Comparison of ENCODE assay signal across 9 mouse cellular contexts in genomic region chr5:28520800-28521707, GRCm38 (mm10). TPM values are rescaled to one million over a fixed set of nuclear protein-coding genes. Genes with fewer than 3 reads are reported as not detected.
DNase-seq lines count a peak whose midpoint lies in the region; ATAC-seq and TF ChIP-seq lines count a peak whose summit lies in the region.
"Had no signal": no experiment of that assay in that cellular context is flagged by ENCODE, and none has a peak within 500 bp of the region (broad histone marks: within the 10 kb centered on the region; RNA-seq: fewer than 3 reads in every experiment).

No protein-coding gene starts in this region.

- H3K27me3 ChIP-seq in lung, embryonic 15.5 days = no peaks in the 10 kb centered on the region
- H3K27me3 ChIP-seq: liver, embryonic 15.5 days had no signal

- H3K36me3 ChIP-seq in lung, embryonic 15.5 days = no peaks in the 10 kb centered on the region
- H3K36me3 ChIP-seq: liver, embryonic 15.5 days had no signal

- no peaks in the 10 kb centered on the region for H3K9me3 ChIP-seq in lung, embryonic 15.5 days
- H3K9me3 ChIP-seq: liver, embryonic 15.5 days had no signal

- H3K9ac ChIP-seq in lung, embryonic 15.5 days = no peak overlapping the region
- H3K9ac ChIP-seq: liver, embryonic 15.5 days had no signal

- H3K27ac ChIP-seq in lung, embryonic 15.5 days = peak overlapping the region; percentile 73
- H3K27ac ChIP-seq: liver, embryonic 15.5 days had no signal

- no peak overlapping the region for H3K4me3 ChIP-seq in lung, embryonic 15.5 days
- H3K4me3 ChIP-seq: liver, embryonic 15.5 days had no signal

- no peak overlapping the region; the same call in 1 of the 2 replicates for H3K4me2 ChIP-seq in lung, embryonic 15.5 days
- H3K4me2 ChIP-seq: liver, embryonic 15.5 days had no signal

- H3K4me1 ChIP-seq in lung, embryonic 15.5 days = peaks cover 11% of the 10 kb centered on the region
- H3K4me1 ChIP-seq: liver, embryonic 15.5 days had no signal

- WGBS in lung, embryonic 15.5 days = 13% methylated on average over 9 of the region's 9 CpGs

- no peak for TF ChIP-seq CTCF in brain, embryonic 14.5 days (IDR thresholded peaks at IDR 0.05; ENCODE audit: borderline replicate concordance, extremely low read depth, insufficient read depth, insufficient read length)

- DNase-seq in heart, adult 11 months = peak; percentile 81
- DNase-seq in heart, adult 9 months (ENCODE audit: low spot score in 2 of 2) = no peak
- peak; percentile 77 for DNase-seq in brain, embryonic 14.5 days (ENCODE audit: low read depth)
- DNase-seq in gastrocnemius, postnatal 10 days = peak; percentile 63
- peak; percentile 60 for DNase-seq in kidney, postnatal 10 days
- peak; percentile 51 for DNase-seq in testis, postnatal 14 days (ENCODE audit: low spot score)

- no peak for TF ChIP-seq POLR2A in brain, embryonic 14.5 days (IDR thresholded peaks at IDR 0.05; ENCODE audit: borderline replicate concordance, extremely low read depth, insufficient read depth, insufficient read length, poor library complexity, severe bottlenecking)

- ATAC-seq in lung, embryonic 15.5 days (ENCODE audit: borderline replicate concordance, extremely low read depth, low FRiP score, low TSS enrichment) = peak; percentile 77
- no peak for ATAC-seq in megakaryocyte progenitor cell, adult 5-6 weeks (replicated peaks; ENCODE audit: poor library complexity)

RNA-seq across cellular contexts. Expression of gene Shh, which starts 54.0 kb away (rescaled TPM):
- 6.0 and 6.6 TPM in 2 replicates for polyA plus RNA-seq in brain, embryonic 14.5 days (2012; rRNA removed)
- not detected for total RNA-seq in gastrocnemius, postnatal 10 days (2021)
- polyA plus RNA-seq in lung, embryonic 15.5 days (2015; fragmentation: Nextera tagmentation; extraction: Ambion mirVana) = 12.0 and 12.6 TPM in 2 replicates
- total RNA-seq in megakaryocyte progenitor cell, adult 5-6 weeks (2015) = not detected in 2 replicates
- total RNA-seq in megakaryocyte progenitor cell, adult 5-6 weeks (2017) = not detected in 2 replicates
- polyA plus RNA-seq: liver, embryonic 15.5 days had no signal

Comparison
In these comparisons a context has a peak if more than half of its experiments do, and no peak if none do; other contexts are left out.
1. DNase-seq: peak in heart, adult 11 months (single experiment), brain, embryonic 14.5 days (single experiment), gastrocnemius, postnatal 10 days (single experiment), kidney, postnatal 10 days (single experiment) and testis, postnatal 14 days (single experiment); none in heart, adult 9 months (0 of 2).